Mouse (Mus musculus) intestine, postnatal 0 days (tissue): ENCODE measurements around the gene Slc16a14. TPM values are rescaled to one million over a fixed set of nuclear protein-coding genes. Genes with fewer than 3 reads are reported as not detected.

ENCODE experiments used
- ATAC-seq: fragments of 200-750 bp; cut with Nextera tagmentation; 2 replicates; pipeline ENCODE4 v1.8.0; 2017; ENCODE audit warnings: mild to moderate bottlenecking, moderate TSS enrichment, moderate library complexity
- H3K27ac ChIP-seq: fragments of 300-500 bp; sonication (generic); 2 replicates; pipeline ENCODE4 v1.5.1; 2014; ENCODE audit warnings: mild to moderate bottlenecking, low read depth, low read length, moderate library complexity
- H3K27me3 ChIP-seq: fragments of 300-500 bp; sonication (generic); replicated peaks from 2 replicates; pipeline ENCODE4 v1.6.1; 2014; ENCODE audit warnings: low read length, mixed read lengths; ENCODE audit not compliant: control insufficient read depth, insufficient read depth
- H3K36me3 ChIP-seq: fragments of 300-500 bp; sonication (generic); 2 replicates; pipeline ENCODE4 v1.6.1; 2014; ENCODE audit warnings: mild to moderate bottlenecking, moderate library complexity; ENCODE audit not compliant: control insufficient read depth, insufficient read depth
- H3K4me1 ChIP-seq: fragments of 300-500 bp; sonication (generic); replicated peaks from 2 replicates; pipeline ENCODE4 v1.6.1; 2014; ENCODE audit warnings: antibody characterized with exemption, low read length, mixed read lengths; ENCODE audit not compliant: control insufficient read depth, insufficient read depth
- H3K4me2 ChIP-seq: fragments of 300-500 bp; sonication (generic); replicated peaks from 2 replicates; pipeline ENCODE4 v1.6.1; 2014; ENCODE audit warnings: low read depth, mild to moderate bottlenecking, moderate library complexity
- H3K4me3 ChIP-seq: fragments of 300-500 bp; sonication (generic); 2 replicates; pipeline ENCODE4 v1.5.1; 2014; ENCODE audit warnings: low read depth, low read length
- H3K9ac ChIP-seq: fragments of 300-500 bp; sonication (generic); 2 replicates; pipeline ENCODE4 v1.6.1; 2014; ENCODE audit warnings: mild to moderate bottlenecking, low read depth, low read length
- H3K9me3 ChIP-seq: fragments of 300-500 bp; sonication (generic); 2 replicates; pipeline ENCODE4 v1.6.1; 2016; ENCODE audit warnings: mixed run types; ENCODE audit not compliant: control insufficient read depth
- CTCF ChIP-seq: sonication (generic); IDR thresholded peaks from 2 replicates; pipeline ENCODE4 v1.5.1; 2016; ENCODE audit warnings: low read depth, mild to moderate bottlenecking, control low read depth, antibody characterized with exemption, moderate library complexity
- WGBS: fragments of 180-500 bp; shearing (Covaris S2); extraction: QIAGEN DNeasy Blood & Tissue Kit; methylation state at CpG from one replicate; pipeline ENCODE4 v1.1.7; 2014; 5-methylcytosine and 5-hydroxymethylcytosine counted together
- polyA plus RNA-seq: library from polyadenylated mRNA; unstranded; fragments of >200 nt; fragmentation: Nextera tagmentation; extraction: Ambion mirVana; gene quantifications from 2 replicates; pipeline ENCODE4 v1.2.1, GENCODE M21; 2015

Gene Slc16a14
- polyA plus RNA-seq, 1 experiment from 2014 or later = 0.04 TPM

GRCm38 (mm10) chr1:84936716-84937510 lies 2.0 kb upstream of the Slc16a14 start:
- H3K4me2 ChIP-seq = no peak overlapping the region
- H3K36me3 ChIP-seq = no peaks in the 10 kb centered on the region
- TF ChIP-seq CTCF = no peak
- no peak for ATAC-seq
- H3K4me3 ChIP-seq = no peak overlapping the region
- H3K27ac ChIP-seq = no peak overlapping the region
- peaks cover 20% of the 10 kb centered on the region for H3K27me3 ChIP-seq
- 87% methylated on average over 19 of the region's 19 CpGs for WGBS
- no peak overlapping the region for H3K9ac ChIP-seq
- no peaks in the 10 kb centered on the region for H3K9me3 ChIP-seq
- H3K4me1 ChIP-seq = no peaks in the 10 kb centered on the region

GRCm38 (mm10) chr1:84935668-84936067 lies 734 bp upstream of the Slc16a14 start:
- Histone ChIP-seq H3K4me3 (no peak overlapping the region), H3K4me2 (no peak overlapping the region), H3K9me3 (no peaks in the 10 kb centered on the region), H3K9ac (no peak overlapping the region), H3K4me1 (no peaks in the 10 kb centered on the region), H3K27me3 (peaks cover 20% of the 10 kb centered on the region), H3K36me3 (no peaks in the 10 kb centered on the region), H3K27ac (no peak overlapping the region)
- WGBS = 71% methylated on average over 9 of the region's 9 CpGs
- no peak for ATAC-seq
- TF ChIP-seq CTCF = no peak

- under 1% methylated on average over 12 of the region's 12 CpGs for WGBS
- H3K9me3 ChIP-seq = no peaks in the 10 kb centered on the region
- no peaks in the 10 kb centered on the region for H3K4me1 ChIP-seq
- H3K36me3 ChIP-seq = no peaks in the 10 kb centered on the region
- H3K27me3 ChIP-seq = peaks cover 20% of the 10 kb centered on the region
- H3K4me2 ChIP-seq = peak overlapping the region; percentile 70
- H3K27ac ChIP-seq = no peak overlapping the region
- H3K9ac ChIP-seq = peak overlapping the region; percentile 11; the same call in 1 of the 2 replicates
- TF ChIP-seq CTCF = no peak
- ATAC-seq = no peak
- peak overlapping the region; percentile 46 for H3K4me3 ChIP-seq
Measured at GRCm38 (mm10) chr1:84934151-84934502, 807 bp downstream of the Slc16a14 start.

GRCm38 (mm10) chr1:84933472-84934150 lies 1.3 kb downstream of the Slc16a14 start:
- H3K36me3 ChIP-seq = no peaks in the 10 kb centered on the region
- 14% methylated on average over 22 of the region's 22 CpGs for WGBS
- no peak for ATAC-seq

GRCm38 (mm10) chr1:84925599-84925998 lies 9.3 kb downstream of the Slc16a14 start:
- Histone ChIP-seq H3K27ac (no peak overlapping the region), H3K4me1 (no peaks in the 10 kb centered on the region), H3K9ac (no peak overlapping the region), H3K4me2 (no peak overlapping the region), H3K36me3 (no peaks in the 10 kb centered on the region), H3K4me3 (no peak overlapping the region), H3K27me3 (no peaks in the 10 kb centered on the region), H3K9me3 (no peaks in the 10 kb centered on the region)
- TF ChIP-seq CTCF = no peak
- no peak for ATAC-seq
- 69% methylated on average over 9 of the region's 9 CpGs for WGBS

More at GRCm38 (mm10) chr1:84933472-84934150, 1.3 kb downstream of the Slc16a14 start:
- H3K27me3 ChIP-seq = peaks cover 20% of the 10 kb centered on the region
- H3K9ac ChIP-seq = no peak overlapping the region
- H3K4me2 ChIP-seq = peak overlapping the region; percentile 70
- no peaks in the 10 kb centered on the region for H3K9me3 ChIP-seq
- peak; percentile 77 for TF ChIP-seq CTCF
- no peak overlapping the region for H3K27ac ChIP-seq
- H3K4me1 ChIP-seq = no peaks in the 10 kb centered on the region
- H3K4me3 ChIP-seq = peak overlapping the region; percentile 46; the same call in 1 of the 2 replicates

- Histone ChIP-seq H3K4me2 (no peak overlapping the region), H3K27me3 (no peaks in the 10 kb centered on the region), H3K9ac (no peak overlapping the region), H3K4me1 (no peaks in the 10 kb centered on the region), H3K9me3 (no peaks in the 10 kb centered on the region), H3K27ac (no peak overlapping the region), H3K4me3 (no peak overlapping the region), H3K36me3 (no peaks in the 10 kb centered on the region)
- WGBS = 61% methylated on average over 6 of the region's 6 CpGs
- no peak for ATAC-seq
- no peak for TF ChIP-seq CTCF
Measured at GRCm38 (mm10) chr1:84924134-84924533, 10.8 kb downstream of the Slc16a14 start.
